Mouse (Mus musculus) gastrocnemius, postnatal 36 days (tissue): ENCODE measurements around the gene 1700019N19Rik. TPM values are rescaled to one million over a fixed set of nuclear protein-coding genes. Genes with fewer than 3 reads are reported as not detected.

ENCODE experiments used
- DNase-seq, 2 experiments: peaks; one replicate each; pipeline ENCODE4 v3.0.0; 2022
- intact Hi-C: fragments of 180-260 bp; cut with DNase I; formaldehyde crosslinking; loops from one replicate; pipeline ENCODE4 v1.15.1; 2025
- total RNA-seq, 2 experiments: library from RNA; stranded (reverse); gene quantifications; 2 replicates each; pipeline ENCODE4 v1.2.3; 2021

1700019N19Rik gene
- total RNA-seq, 2 experiments from 2014 or later = not detected

- intact Hi-C loops = no loop called here
- no peak for DNase-seq
Observed at GRCm38 (mm10) chr19:58810536-58810935, 16.3 kb upstream of the 1700019N19Rik start.

DNA sequence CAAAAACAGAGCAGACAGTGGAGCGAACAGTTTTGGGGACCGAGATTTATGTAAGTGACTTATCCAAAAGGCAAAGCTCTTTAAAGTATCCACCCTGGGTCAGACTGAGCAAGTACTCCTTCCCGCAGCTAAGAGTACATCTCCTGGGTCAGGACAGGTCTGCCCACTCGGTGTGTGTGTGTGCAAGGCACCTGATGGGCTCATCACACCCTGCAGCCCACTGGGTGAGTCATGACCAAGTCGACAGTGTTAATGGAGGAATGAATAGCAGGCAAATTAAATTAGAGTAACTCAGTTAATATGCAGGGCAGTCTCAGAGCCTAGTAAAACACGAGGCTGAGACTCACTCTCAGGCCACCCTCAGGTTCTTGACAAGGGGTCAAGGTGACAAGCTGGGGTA, 14.6 kb upstream of the 1700019N19Rik start:
- intact Hi-C loops = loop anchor here (5.0 kb wide), 1 partner anchor 388 kb away; no protein-coding TSS in a partner anchor
- no peak for DNase-seq

GRCm38 (mm10) chr19:58806364-58806763, 12.1 kb upstream of the 1700019N19Rik start:
- intact Hi-C loops = loop anchor here (1.0 to 5.0 kb wide), 2 partner anchors 98 to 391 kb away; no protein-coding TSS in a partner anchor
- DNase-seq = peak; percentile 59 to 67

- no peak for DNase-seq
Observed at GRCm38 (mm10) chr19:58805191-58805779, 11.0 kb upstream of the 1700019N19Rik start.

DNA sequence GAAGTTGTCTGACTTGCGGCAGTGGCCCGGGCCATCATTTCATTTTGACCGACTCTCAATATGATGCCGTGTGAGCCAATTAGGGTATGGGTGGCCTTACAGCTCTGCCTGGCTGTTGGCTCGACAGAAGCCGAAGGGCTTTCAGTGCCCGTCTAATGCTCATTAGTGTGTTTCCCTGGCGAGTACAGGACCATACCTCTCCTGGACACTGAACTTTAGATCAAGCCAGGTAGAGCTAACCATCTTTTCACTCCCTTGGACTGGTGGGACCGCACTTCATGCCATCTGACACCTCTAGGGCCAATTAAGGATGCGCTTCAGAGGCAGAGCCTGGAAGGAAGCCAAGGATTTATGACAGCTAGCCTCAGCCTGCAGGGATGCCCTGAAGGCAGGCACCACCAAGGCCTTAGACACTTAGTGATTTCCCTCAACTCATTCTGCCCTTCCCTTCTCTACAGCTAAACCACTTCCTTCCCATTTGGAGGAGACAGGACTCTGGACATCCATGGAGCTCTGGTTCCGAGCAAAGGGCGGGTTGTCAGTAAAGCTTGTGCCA, 931 bp upstream of the 1700019N19Rik start:
- no peak for DNase-seq

More at GRCm38 (mm10) chr19:58805191-58805779, 11.0 kb upstream of the 1700019N19Rik start:
- intact Hi-C loops = loop anchor here (5.0 kb wide), 1 partner anchor 392 kb away; no protein-coding TSS in a partner anchor

GRCm38 (mm10) chr19:58789194-58789593, 5.1 kb downstream of the 1700019N19Rik start:
- no peak for DNase-seq
- intact Hi-C loops = no loop called here

More for the DNA sequence above, 931 bp upstream of the 1700019N19Rik start:
- intact Hi-C loops = no loop called here

DNA sequence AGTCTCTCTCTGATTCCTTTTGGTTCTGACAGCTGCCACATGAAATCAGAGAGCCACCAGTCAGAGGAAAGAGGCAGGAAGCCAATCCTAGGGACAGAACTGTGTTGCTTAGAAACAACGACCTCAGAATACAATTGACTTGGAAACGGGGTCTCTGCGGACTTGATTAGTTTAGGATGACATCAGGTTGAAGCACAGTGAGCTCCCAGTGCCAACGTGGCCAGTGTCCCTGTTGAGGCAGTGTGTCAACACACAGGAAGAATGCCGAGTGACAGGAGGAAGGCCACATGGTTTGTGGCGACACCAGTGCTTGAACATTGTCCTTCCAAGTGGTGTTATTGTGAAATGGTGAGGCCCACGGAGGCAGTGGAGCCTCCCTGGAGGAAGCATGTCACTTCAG, 10.3 kb downstream of the 1700019N19Rik start:
- no peak for DNase-seq
- intact Hi-C loops = no loop called here

- no peak for DNase-seq
Observed at GRCm38 (mm10) chr19:58781566-58781965, 12.7 kb downstream of the 1700019N19Rik start.

DNA sequence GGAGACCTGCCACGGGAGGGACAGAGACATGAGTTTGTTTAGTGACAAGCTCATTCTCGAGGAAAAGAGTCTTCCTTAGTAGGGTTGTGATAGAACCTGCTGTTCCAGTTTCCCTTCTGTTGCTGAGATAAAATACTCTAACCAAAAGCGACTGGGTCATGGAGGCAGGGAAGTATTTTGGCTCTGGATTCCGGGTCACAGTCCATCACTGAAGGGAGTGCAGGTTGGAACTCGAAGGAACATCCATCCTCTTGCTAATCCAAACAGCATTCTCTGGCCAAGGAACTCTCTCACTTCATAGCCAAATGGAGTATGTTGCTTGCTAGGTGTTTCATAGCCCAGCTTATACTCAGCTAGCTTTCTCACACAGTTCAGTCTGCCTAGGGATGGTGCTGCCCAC, 17.8 kb downstream of the 1700019N19Rik start:
- no peak for DNase-seq
- intact Hi-C loops = no loop called here

More at GRCm38 (mm10) chr19:58781566-58781965, 12.7 kb downstream of the 1700019N19Rik start:
- intact Hi-C loops = no loop called here

DNA sequence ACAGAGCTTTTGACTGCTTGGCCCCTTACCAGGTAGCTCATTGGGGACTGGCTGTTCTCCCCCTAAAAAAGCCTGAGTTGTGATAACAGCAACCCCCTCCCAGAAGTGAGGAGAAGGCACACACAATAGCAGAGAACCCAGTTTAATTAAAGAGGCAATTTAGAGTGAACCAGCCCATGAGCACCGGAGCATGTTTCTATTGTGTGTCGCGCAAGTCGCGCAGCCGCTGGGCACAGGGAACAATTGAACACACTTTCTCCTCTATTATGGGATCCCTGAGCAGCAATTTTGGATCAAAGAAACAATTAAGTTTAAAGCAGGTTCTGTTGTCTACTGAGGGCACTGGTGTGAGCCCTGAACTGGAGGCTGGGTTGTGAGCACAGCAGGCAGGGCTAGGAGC, 26.9 kb downstream of the 1700019N19Rik start:
- intact Hi-C loops = no loop called here

DNA sequence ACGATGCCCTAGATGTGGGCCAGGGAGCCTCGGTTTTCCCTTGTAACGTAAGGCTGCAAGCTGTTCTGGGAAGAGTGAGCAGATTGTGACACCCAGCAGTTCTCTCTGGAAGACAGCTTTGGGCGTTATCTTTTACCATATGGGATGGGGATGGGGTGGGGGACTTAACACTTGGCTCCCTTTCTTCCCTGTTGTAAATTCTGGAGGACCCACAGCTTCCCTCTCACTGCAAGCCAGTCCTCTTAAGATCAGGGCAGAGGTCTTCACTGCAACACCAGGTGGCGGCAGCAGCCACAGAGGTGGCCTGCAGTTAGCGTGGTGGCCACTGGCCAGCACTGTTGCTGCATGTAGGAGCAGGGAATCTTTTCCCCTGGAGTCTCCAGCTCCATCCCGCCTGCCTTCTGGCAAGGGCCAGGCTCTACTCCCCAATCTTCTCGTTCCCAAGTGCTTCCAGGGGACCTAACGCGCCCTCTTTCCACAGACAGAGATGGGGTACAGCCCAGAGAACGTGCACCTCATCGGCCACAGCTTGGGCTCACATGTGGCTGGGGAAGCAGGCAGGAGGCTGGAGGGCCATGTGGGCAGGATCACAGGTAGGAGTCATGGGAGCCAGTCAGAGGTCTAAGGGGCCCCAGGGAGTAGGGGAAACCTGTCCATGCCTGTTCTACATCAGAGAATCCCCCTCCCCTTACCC, 31.3 kb downstream of the 1700019N19Rik start:
- intact Hi-C loops = no loop called here
- peak; percentile 32 for DNase-seq

More for the DNA sequence above, 26.9 kb downstream of the 1700019N19Rik start:
- no peak for DNase-seq

DNA sequence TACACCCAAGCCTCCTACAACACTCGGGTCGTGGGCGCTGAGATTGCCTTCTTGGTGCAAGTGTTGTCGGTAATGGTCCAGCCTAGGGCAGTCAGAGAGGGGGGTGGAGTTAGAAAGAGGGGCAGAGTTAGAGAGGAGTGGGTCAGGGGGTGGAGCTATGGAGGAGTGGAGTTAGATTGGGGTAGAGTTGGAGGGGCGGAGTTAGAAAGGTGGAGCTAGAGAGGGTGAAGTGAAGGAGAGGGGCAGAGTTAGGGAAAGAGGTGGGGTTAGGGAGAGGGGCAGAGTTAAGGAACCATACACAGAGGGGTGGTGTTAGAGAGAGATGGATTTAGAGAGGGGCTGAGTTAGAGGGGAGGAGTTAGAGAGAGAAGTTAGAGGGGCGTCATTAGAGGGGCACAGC, 31.9 kb downstream of the 1700019N19Rik start:
- no peak for DNase-seq
- intact Hi-C loops = no loop called here

- intact Hi-C loops = no loop called here
- DNase-seq = no peak
Observed at GRCm38 (mm10) chr19:58759423-58759822, 34.8 kb downstream of the 1700019N19Rik start, which contains the start of gene Pnliprp2. Pnliprp2 (plus strand) TSS chr19:58759719.

DNA sequence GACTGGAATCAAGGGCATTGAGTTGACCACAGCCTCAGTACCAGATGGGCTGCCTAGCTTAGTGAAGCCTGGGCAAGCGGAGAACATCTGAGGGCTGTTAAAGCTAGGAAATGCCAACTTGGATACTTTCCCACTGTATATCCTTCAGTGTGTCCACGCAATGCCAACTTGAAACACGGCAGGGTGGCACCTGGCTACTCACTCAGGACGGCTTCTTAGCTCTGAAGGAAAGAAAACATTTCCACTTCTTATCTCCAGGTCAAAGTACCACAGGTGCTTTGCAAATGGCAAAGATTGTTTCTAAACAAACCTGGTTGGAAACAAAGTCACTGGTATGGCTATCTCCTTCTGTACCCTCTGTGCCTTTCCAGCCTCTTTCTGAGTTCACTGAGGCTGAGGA, 35.4 kb downstream of the 1700019N19Rik start:
- DNase-seq = no peak
- intact Hi-C loops = no loop called here

DNA sequence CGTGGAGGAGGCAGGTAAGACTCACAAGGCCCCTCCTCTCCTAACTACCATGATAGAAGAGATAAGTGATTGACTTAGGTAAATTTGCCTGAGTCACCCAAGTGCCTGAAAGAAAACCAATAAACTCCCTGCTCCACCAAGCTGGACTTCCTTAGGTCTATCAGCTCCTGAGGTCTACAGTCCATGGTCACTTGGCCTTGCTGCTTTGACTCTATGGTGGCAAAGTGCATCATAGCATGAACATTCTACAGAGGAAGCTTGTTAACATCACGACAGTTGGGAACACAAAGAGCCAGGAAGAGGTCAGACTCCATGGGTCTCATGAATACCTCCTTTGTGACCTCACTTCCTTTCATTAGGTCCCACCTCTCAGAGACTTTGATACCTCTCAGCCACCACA, 42.8 kb downstream of the 1700019N19Rik start:
- intact Hi-C loops = no loop called here
- no peak for DNase-seq

- no peak for DNase-seq
- intact Hi-C loops = no loop called here
Observed at GRCm38 (mm10) chr19:58750822-58751221, 43.4 kb downstream of the 1700019N19Rik start.

- intact Hi-C loops = no loop called here
- no peak for DNase-seq
Observed at GRCm38 (mm10) chr19:58747498-58748000, 46.7 kb downstream of the 1700019N19Rik start.

- DNase-seq = no peak
- intact Hi-C loops = no loop called here
Observed at GRCm38 (mm10) chr19:58743736-58744135, 50.5 kb downstream of the 1700019N19Rik start.

- intact Hi-C loops = no loop called here
- no peak for DNase-seq
Observed at GRCm38 (mm10) chr19:58742711-58743110, 51.5 kb downstream of the 1700019N19Rik start.

DNA sequence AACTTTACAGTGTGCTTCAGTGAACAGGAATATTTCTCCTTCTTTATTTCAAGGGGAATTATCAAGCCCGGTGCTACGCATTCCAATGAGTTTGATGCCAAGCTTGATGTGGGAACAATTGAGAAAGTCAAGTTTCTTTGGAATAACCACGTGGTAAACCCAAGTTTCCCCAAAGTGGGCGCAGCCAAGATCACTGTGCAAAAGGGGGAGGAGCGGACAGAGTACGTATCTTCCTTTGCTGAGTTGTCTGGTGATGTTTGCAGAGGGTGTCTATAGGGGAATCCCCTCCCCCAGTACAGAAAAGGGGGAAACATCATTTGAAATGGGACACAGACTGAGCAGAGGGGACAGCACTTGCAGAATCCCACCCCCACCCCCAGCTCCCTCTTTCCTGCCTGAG, 53.2 kb downstream of the 1700019N19Rik start:
- intact Hi-C loops = no loop called here
- no peak for DNase-seq

DNA sequence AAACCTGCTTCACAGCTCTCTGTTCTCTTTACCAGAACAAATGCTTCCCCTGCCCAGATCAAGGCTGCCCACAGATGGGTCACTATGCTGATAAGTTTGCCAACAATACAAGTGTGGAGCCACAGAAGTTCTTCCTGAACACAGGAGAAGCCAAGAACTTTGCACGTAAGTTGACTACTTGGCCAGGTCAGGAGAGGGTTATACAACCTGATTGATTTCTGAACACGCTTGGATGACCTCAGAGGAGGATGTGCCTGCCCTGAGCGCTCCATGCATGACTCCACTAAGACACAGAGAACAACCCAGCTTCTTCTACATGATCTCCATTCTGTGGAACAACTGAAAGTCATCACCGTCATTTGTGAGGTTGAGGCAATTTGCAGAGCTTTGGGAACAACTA, 56.1 kb downstream of the 1700019N19Rik start:
- intact Hi-C loops = no loop called here

More for the DNA sequence above, 56.1 kb downstream of the 1700019N19Rik start:
- no peak for DNase-seq
